Mouse (Mus musculus): ENCODE data around the gene Tpst1. TPM values are rescaled to one million over a fixed set of nuclear protein-coding genes. Genes with fewer than 3 reads are reported as not detected.

Gene Tpst1
- 32.2 TPM for polyA plus RNA-seq (2014; fragmentation: Illumina TruSeq; extraction: RNeasy Lipid Tissue Mini Kit (QIAGEN cat#74804); ENCODE audit: insufficient read depth, low read depth, low replicate concordance)

GRCm38 (mm10) chr5:130073026-130073425 is at the start of gene Tpst1:
Gene Tpst1 (plus strand): TSS chr5:130073326.

GRCm38 (mm10) chr5:130029142-130029897 is 43.8 kb upstream of the Tpst1 start, which contains the start of the genes Asl and Crcp:
Gene Asl (minus strand): TSS chr5:130029247.
Gene Crcp (plus strand): TSS chr5:130029290.

GRCm38 (mm10) chr5:130144334-130145312 is 71.5 kb downstream of the Tpst1 start, which contains the start of gene Kctd7:
Gene Kctd7 (plus strand): TSS chr5:130144861.

GRCm38 (mm10) chr5:130171423-130171954 is 98.4 kb downstream of the Tpst1 start, which contains the start of gene Rabgef1:
Gene Rabgef1 (plus strand): TSS chr5:130171798.

Other genes with a start within 250 kb of the Tpst1 start
- gene Sumf2, start 226.3 kb upstream of the Tpst1 start, polyA plus RNA-seq (2014; fragmentation: Illumina TruSeq; extraction: RNeasy Lipid Tissue Mini Kit (QIAGEN cat#74804); ENCODE audit: insufficient read depth, low read depth, low replicate concordance), result 17.3 TPM
- gene Chchd2, start 185.9 kb upstream of the Tpst1 start, polyA plus RNA-seq (2014; fragmentation: Illumina TruSeq; extraction: RNeasy Lipid Tissue Mini Kit (QIAGEN cat#74804); ENCODE audit: insufficient read depth, low read depth, low replicate concordance), result 620 TPM
- gene Zbed5, start 177.6 kb upstream of the Tpst1 start, polyA plus RNA-seq (2014; fragmentation: Illumina TruSeq; extraction: RNeasy Lipid Tissue Mini Kit (QIAGEN cat#74804); ENCODE audit: insufficient read depth, low read depth, low replicate concordance), result 1.7 TPM
- gene Phkg1, start 174.8 kb upstream of the Tpst1 start, polyA plus RNA-seq (2014; fragmentation: Illumina TruSeq; extraction: RNeasy Lipid Tissue Mini Kit (QIAGEN cat#74804); ENCODE audit: insufficient read depth, low read depth, low replicate concordance), result 2.7 TPM
- 3.7 TPM for gene Nupr1l, start 164.8 kb upstream of the Tpst1 start, polyA plus RNA-seq (2014; fragmentation: Illumina TruSeq; extraction: RNeasy Lipid Tissue Mini Kit (QIAGEN cat#74804); ENCODE audit: insufficient read depth, low read depth, low replicate concordance)
- 12.8 TPM for gene Vkorc1l1, start 131.4 kb upstream of the Tpst1 start, polyA plus RNA-seq (2014; fragmentation: Illumina TruSeq; extraction: RNeasy Lipid Tissue Mini Kit (QIAGEN cat#74804); ENCODE audit: insufficient read depth, low read depth, low replicate concordance)
- gene Gusb, start 70.3 kb upstream of the Tpst1 start, polyA plus RNA-seq (2014; fragmentation: Illumina TruSeq; extraction: RNeasy Lipid Tissue Mini Kit (QIAGEN cat#74804); ENCODE audit: insufficient read depth, low read depth, low replicate concordance), result 32.9 TPM
- 23.1 TPM for gene Asl, start 44.1 kb upstream of the Tpst1 start, polyA plus RNA-seq (2014; fragmentation: Illumina TruSeq; extraction: RNeasy Lipid Tissue Mini Kit (QIAGEN cat#74804); ENCODE audit: insufficient read depth, low read depth, low replicate concordance)
- gene Crcp, start 44.0 kb upstream of the Tpst1 start, polyA plus RNA-seq (2014; fragmentation: Illumina TruSeq; extraction: RNeasy Lipid Tissue Mini Kit (QIAGEN cat#74804); ENCODE audit: insufficient read depth, low read depth, low replicate concordance), result 22.0 TPM
- gene Kctd7, start 71.5 kb downstream of the Tpst1 start, polyA plus RNA-seq (2014; fragmentation: Illumina TruSeq; extraction: RNeasy Lipid Tissue Mini Kit (QIAGEN cat#74804); ENCODE audit: insufficient read depth, low read depth, low replicate concordance), result 3.9 TPM
- 27.9 TPM for gene Rabgef1, start 98.5 kb downstream of the Tpst1 start, polyA plus RNA-seq (2014; fragmentation: Illumina TruSeq; extraction: RNeasy Lipid Tissue Mini Kit (QIAGEN cat#74804); ENCODE audit: insufficient read depth, low read depth, low replicate concordance)
- gene Tmem248, start 143.8 kb downstream of the Tpst1 start, polyA plus RNA-seq (2014; fragmentation: Illumina TruSeq; extraction: RNeasy Lipid Tissue Mini Kit (QIAGEN cat#74804); ENCODE audit: insufficient read depth, low read depth, low replicate concordance), result 30.1 TPM
- gene Sbds, start 182.2 kb downstream of the Tpst1 start, polyA plus RNA-seq (2014; fragmentation: Illumina TruSeq; extraction: RNeasy Lipid Tissue Mini Kit (QIAGEN cat#74804); ENCODE audit: insufficient read depth, low read depth, low replicate concordance), result 112 TPM
- gene Tyw1, start 182.3 kb downstream of the Tpst1 start, polyA plus RNA-seq (2014; fragmentation: Illumina TruSeq; extraction: RNeasy Lipid Tissue Mini Kit (QIAGEN cat#74804); ENCODE audit: insufficient read depth, low read depth, low replicate concordance), result 7.1 TPM

All from lung, adult 10 weeks (tissue).